Mouse (Mus musculus) gastrocnemius, adult 8-10 months (tissue): ENCODE results near the gene Lrig1. TPM values are rescaled to one million over a fixed set of nuclear protein-coding genes. Genes with fewer than 3 reads are reported as not detected.

Source experiments
- DNase-seq, 2 experiments: peaks; one replicate each; pipeline ENCODE4 v3.0.0; 2022; ENCODE audit warnings: low spot score in 2 of 2
- total RNA-seq, 4 experiments: library from RNA; stranded (reverse); gene quantifications; 2 replicates each; pipeline ENCODE4 v1.2.4; 2022

Lrig1 gene
- 10 to 100 TPM; 43.8 to 49.3 (median 48.3) TPM for total RNA-seq

DNA sequence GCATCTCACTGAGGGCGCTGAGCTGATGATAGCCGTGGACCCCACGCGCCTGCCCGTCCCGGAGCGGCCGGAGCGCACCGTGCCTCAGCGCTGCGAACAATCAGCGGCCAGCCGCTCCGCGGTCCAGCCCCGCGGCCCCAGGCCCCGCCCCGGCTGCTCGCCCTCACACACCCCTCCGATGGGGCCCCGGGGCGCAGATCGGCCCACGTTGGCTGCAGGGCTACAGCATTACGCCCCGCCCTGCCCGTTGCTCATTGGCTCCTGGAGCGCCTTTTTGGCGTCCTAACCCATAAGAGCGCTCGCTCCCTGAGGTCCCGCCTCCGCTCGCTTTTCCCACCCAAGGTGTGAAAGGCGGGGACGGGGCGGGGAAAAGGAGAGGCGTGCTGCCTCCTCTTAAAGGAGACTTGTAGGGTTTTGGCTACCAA, at the start of gene Lrig1:
Gene Lrig1 (minus strand): TSS at position 92 of the 425 bp plus-strand sequence.
- peak; percentile 97 to 98 for DNase-seq

DNA sequence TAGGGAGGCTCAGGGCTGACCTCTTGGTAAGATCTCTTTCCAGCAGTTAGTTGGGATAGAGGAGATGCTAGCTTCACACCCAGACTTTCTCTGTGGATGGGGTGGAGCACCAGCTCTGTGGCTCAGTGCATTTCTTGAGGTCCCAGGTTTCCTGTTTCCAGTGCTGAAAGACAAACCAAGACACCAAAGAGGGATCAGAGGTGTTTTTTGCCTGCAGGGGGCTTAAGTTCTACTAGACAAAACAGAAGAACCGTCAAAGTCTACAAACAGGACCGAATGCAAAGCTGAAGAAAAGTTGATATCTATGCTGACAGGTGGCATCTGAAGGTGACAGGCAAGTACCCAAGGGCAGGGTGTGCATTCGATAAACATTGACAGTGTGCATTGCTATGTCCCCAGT, 49.7 kb upstream of the Lrig1 start:
- DNase-seq = no peak

DNA sequence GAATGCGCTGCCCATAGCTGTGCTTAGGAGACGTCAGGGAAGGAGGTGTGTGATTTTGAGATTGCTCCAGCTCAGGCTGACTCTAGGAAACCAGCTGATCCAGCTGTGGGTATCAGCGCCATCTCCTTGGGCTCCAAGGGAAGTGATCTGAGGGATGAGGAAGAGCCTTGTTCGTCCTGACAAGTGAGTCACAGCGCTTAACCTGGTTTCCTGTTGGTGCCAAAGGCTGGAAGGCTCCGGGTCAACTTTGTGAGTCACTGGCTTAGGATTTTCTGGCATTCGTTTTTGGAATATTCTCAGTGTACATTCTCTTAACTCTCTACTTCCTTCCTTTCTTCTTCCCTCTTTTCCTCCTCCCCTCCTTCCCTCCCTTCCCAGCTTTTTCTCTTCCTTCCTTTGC, 48.4 kb upstream of the Lrig1 start:
- no peak for DNase-seq

DNA sequence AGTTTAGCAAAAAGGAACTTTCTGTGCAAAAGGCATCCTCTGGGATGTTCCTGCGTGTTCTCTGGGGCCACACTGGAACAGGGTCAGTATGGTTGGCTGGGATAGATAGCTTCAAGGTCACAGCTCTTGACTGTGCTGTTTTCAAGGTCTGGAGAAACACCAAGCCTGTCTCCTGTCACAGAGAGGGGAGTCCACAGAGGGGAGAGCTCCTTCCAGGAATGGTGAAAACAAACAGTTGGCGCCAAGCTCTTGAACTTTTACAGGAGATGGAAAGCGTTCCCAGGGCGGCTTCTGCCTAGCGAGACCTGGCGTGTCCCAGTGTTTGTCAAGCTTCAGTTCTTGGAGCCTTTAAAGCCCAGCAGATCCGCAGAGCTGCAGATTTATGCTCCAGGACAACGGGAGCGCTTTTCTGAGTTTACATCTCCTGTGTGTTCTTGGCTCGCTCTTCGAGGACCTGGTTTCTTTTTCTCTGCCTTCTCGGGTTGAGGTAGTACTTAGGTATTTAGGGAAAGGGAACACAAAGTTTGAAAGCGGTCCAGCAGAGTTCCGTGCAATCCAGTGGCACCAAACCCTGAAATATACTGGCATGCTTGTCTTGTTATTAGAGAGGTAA, 40.3 kb upstream of the Lrig1 start:
- DNase-seq = no peak

DNA sequence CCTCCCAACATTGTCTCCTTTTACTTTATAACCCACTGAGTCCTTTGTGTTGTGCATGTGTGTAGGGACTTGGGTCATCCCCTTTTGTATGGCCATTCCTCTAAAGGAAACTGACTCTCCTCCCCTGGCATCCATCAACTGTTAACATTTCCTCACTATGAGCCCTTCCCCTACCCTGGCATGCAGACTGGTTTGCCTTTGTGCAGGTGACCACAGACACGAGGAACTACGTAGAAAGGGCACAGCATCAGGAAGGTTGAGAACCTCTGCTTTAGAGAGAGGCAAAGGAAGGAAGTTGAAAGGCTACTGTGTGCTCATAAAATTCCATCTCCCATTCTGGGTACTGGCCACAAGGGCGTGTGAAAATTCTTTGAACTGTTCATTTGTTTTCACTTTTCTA, 38.7 kb upstream of the Lrig1 start:
- DNase-seq = no peak

DNA sequence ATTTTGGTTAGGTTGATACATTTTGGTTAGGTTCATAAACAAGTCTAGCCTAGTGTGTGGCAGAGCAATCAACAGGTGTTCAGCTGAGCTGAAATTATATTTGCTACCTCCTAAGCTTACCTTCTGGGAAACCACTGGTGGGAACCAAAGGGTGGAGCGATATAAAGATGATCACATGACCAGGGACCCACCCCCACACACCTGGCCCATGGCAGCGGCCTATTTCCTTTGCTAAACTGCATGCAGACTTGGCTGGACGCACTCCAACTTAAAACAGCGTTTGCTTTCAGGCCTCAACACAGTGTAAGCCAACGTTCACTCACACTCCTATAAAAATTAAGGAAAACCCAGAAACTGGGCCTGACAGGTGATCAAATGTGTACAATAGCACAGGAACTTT, 33.9 kb upstream of the Lrig1 start:
- no peak for DNase-seq

DNA sequence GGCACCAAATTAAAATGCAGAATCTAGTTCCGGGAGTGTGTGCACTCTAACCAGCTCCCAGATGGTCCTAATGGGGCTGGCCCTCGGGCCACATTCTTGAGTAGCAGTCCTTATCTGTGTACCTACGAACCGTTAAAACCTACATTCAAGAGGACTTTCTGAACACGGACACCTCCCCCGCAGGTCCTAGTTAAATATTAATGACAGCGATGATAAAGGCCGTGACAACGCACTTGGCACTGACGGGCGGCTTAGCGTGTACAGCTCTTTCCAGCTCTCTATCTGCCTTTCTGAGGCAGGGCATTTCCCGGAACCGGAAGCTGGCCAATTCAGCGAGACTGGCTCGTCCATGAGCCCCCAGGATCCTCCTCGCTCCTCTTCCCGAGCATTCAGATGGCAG, 29.9 kb upstream of the Lrig1 start:
- no peak for DNase-seq

DNA sequence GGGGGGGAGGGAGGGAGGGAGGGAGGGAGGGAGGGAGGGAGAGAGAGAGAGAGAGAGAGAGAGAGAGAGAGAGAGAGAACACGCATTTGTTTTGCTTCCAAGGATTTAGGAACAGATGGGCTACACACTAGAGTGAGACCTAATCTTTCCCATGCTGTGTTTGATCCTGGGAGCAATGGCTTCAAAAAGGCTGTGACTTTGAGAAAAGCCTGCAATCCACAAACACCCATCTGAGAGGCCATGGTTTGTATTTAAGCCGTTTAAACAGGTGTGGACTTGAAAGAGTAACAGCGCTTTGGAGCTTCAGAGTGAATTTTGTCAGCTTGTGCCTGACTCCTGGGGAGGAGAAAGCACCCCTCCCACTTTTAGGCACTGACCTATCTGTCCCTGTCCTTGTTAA, 29.2 kb upstream of the Lrig1 start:
- DNase-seq = no peak

DNA sequence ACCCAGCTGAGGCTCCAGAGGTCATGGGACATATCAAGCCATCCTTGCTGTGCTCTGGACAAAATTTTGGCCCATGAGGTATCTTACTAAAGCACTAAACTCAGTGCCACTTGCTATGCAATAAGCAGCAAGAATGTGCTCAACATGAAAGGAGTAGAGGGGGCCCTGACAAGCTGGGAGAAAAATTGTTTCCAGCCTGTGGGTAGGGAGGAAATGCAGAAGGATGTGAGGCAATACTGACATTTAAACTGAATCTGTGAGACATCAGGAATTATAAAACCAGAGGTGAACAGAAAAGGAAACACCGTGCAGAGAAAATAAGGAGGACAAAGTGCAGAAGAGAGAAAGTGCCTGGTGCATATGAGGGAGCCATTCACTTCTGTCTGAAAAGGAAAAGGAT, 24.7 kb upstream of the Lrig1 start:
- DNase-seq = no peak

DNA sequence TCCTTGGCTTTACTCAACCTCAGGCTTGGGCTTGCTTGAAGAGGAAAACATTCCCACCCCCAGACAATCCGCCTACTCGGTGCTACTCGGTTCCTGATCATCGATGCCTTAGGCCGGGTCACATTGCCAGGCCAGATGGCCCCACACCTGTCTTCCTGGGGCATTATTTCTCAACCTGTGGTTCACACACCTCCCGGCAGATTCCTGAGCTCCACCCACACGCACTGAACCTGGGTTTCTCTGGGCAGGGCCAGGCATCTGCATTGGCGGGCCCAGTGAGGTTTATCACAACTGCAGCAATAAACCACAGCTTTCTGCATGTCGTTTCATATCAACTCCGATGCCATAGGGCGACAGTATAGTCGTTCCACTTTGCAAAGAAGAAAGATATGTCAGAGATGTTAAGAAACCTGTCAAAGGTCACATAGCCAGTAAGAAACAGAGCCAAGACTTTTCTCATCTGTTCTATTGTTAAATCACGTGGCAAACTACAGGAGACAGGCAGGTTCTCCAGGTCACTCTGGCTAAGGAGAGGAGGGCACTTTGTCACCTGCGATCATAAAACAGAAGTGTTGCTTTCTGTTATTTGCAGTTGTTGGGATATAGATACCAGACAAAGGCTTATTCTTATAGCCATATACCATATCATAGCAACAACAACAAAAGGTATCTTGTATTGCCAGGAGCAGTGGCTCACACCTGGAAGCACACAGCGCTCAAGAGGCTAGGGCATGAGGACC, 18.8 kb upstream of the Lrig1 start:
- no peak for DNase-seq

DNA sequence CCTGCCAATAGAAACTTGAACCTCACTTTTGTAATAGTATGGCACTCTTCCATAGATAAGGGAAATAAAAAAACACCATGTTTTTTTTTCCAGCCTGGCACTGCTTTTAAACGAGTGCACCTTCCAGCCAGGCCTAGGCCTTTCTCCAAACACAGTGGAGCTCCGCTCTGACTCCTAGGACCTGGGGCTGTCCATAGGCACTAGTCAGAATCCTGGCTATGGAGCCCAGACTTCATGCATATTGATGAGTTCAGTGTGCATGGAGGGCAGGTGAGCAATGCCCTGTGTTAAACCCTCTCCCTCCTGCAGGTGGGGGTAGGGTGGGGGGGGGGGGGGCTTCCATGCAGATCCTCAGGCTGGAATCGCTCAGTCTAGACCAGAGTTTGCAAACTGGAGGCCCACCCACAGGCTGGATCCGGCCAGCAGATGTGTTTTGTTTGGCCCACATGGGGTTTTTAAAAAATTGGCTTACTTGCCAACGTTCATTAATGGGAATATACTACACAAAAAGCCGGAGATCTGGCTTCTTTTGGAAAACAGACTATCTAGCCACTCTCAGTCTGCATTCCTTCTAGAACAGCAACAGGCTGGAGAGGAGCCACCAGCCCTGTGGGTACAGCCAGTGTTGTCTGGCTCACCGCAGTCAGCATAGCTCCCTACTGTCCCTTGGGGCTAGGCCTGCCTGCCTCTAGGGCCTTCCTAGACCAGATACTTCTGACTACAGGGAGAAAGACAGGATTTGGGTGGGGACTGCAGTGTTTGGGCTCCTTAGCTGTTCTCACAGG, 17.9 kb upstream of the Lrig1 start:
- DNase-seq = no peak

DNA sequence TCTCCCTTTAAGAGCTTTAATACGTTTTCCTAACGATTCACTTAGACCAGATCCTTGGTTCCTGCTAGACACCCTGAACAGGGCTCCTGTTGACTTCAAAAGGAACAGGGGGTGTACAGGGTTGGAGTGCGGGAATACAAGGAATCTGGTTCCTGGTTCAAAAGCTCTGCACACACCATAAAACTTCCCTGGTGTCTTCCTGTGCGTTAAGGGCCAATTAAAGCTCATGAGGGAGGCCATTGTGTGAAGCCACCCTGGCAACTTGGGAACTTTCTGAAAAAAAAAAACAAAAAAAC, 15.6 kb upstream of the Lrig1 start:
- no peak for DNase-seq

DNA sequence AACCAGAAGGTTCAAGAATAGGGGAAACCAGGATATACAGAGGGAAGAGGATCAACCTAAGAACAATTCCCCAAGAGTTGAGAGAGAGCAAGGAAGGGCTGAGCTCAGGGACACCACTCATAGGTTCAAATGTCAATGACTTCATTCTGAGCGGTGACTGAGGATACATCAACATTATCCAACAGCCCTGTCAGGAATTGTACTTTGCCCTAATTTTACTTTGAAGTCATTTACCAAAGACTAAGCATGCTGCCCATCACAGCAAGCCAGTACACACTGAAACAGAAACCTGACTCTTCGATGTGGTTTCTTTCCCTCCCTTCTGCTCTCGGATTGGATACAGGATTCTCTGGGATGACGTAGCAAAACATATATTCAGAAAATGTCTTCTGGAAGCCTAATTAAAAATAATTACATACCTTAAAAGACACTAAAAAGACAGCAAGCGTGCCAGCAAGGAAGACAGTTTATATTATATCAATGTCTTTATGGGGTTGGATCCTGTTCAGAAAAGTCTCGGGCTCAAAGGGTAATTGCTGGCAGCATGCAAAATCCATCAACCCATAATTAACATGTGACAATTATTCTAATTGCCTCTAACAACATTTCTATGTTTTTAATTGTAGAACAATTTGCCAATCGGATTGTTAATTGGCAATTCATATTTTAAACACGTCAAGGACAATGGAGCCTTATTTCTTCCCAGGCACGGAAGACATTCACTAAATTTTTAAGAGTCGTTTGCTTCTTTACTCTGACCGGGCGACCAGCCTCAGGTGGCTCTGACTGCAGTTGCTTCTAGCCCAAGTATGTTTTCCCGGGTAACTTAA, 15.1 kb upstream of the Lrig1 start:
- no peak for DNase-seq

DNA sequence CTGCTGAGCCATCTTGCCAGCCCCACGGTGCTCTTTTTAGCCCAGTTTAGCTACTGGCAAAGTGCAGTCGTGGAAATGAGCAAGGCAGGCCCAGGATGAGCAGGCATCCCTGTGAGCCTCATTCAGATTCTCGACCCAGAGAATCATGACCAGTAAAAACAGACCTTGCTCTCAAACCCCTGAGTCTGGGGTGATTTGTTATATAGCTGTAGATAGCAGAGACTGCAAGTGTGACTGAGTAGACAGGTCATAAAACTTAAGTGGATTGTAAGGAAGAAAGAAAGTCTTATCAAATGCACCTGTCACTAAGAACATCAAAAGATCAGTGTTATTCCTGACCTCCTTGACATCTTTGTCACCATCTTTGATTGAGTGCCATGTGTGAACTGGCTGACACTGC, 9.9 kb upstream of the Lrig1 start:
- DNase-seq = no peak

DNA sequence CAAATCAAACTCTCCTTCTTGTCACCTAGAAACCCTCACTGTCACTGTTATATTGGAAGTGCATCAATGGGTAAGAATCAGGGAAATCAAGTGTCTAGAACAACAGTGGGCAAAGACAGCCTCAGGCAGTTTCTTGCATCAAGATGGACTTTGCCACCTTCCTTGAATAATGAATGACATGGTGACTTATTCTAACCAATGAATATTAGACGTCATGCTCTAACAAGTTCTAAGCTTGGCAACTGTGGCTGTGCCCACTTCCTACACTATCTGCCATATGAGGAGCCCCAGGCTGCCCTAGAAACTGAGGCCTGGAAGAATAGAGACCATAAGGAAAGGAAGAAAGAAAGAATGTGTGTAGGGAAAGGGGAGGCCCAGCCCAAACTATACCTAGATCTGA, 9.2 kb upstream of the Lrig1 start:
- no peak for DNase-seq

DNA sequence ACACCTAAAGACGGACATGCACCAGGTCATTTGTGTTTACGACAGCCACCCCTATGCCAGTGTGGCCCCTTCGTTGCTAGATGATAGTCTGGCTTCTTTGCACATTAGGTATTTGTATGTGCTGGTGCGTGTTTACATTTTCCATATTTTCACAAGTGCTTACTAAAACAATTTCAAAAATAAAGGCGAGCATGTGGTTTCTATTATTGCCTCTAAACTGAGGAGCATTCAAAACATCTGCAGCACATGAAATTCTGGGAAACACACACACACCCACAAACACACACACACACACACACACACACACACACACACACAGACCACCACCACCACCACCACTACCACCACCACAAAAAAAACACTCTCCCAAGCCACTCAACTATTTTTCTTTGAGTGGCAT, 7.3 kb upstream of the Lrig1 start:
- no peak for DNase-seq

DNA sequence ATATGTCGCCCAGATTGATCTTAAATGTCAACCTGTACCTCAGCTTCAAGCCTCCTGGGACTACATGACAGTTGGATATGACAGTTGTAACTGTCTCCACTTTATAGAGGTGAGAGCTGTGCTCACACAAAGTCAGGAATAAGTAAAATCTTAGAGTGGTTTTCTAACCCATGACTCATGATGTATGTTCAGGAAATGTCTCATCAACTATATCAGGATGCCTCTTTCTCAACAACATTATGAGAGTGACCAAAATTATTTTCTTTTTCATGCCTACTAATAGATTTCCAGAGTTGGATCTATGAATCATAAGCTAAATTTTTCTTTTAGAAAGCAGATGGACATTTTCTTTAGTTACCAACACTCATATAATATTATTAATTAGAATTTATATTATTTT, 6.0 kb upstream of the Lrig1 start:
- DNase-seq = no peak

DNA sequence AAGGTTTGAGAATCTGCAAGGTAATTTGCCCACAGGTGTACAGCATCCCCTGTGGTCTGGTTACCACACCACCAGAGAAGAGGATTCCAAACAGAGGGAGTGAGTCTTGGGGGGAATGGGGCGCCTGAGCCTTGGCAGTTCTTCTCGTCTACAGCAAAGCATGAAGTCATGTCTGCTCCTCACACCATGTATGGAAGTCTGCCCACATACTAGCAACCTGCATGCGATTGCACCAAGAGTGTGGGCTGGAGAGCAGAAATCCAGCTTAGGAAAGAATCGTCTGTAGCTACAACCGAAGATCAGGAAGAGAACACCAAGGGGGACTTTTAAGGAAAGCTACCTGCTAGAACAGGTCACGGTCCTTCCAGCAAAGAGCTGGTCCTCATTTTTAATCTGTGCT, 3.0 kb upstream of the Lrig1 start:
- no peak for DNase-seq

DNA sequence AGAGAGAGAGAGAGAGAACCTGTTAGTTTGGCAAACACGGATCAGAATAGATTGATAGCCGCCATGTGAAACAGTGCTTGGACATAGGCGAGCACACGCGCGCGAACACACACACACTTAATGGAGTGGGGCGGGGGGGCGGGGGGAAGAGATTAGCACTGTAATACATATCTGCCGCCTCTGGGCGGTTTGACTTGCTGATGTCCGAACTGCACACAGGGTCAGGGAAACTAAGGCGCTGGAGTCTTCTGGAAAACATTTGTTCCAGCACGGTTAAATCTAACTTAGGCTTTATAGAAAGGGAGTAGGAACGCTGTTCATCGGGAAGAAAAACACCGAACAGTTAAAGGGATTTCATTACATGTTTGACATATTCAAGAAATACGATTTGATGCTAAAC, 1.1 kb upstream of the Lrig1 start:
- no peak for DNase-seq

DNA sequence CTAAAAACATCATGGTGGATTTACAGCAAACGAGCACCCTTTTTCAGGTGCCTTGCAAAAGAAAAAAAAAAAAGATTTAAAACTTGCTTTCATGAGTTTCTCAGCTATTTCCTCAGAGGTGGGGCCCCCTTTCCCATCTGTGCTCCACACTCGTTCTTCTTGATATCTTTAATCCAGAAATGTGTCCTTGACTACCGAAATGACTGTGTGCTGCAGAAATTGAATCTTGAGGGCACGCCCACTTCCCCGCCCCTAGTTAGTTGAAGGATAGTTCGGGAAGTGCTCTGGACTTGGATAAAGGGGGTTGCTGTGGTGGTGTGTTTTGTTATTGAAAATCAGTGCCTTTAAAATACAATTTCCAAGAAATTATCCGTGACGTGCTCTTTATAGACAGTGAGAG, 654 bp upstream of the Lrig1 start:
- peak; percentile 70 for DNase-seq

DNA sequence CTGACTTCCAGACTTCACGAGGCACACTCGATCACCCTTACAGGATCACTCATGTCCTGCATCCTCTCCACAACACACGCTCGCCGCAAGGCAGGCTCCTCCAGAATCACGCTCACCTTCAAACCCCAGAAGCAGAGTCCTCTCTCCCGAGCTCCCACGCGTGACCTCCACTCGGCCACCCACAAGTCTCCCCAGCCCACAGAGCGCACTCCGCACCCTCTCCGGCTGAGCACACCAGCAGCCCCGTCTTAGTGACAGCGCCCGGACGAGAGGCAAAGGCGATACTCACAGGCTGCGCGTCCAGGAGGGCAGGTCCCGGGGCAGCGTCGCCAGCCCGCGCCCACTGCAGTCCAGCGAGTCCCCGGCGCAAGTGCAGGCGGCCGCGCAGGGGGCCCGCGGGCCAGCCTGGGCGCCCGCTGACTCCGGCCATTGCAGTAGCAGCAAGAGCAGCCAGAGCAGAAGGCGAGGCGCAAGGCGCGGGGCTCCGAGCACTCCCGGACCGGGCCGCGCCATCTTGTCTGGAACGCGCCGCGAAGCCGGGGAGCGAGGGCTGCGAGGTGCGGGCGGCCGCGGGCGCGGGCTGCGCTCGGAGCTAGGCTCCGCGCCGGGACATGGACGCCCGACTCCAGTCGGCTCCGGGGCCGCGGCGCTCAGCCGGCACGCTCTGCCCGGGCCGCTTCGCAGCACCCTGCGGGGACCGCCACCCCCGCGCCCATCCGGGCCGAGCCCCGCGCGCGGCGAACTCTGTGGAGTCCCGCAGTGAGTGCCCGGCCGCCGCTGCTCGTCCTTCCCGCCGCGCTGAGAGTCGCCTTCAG, 578 bp downstream of the Lrig1 start:
- peak; percentile 38 to 58 for DNase-seq
